Mouse (Mus musculus) hindbrain, embryonic 10.5 days (tissue): ENCODE data around the gene Wdr63. TPM values are rescaled to one million over a fixed set of nuclear protein-coding genes. Genes with fewer than 3 reads are reported as not detected.

ENCODE experiments used
- DNase-seq: peaks from one replicate; pipeline ENCODE4 v3.0.0-alpha.2; 2017; ENCODE audit warnings: low spot score
- H3K27ac ChIP-seq: fragments of 300-500 bp; sonication (generic); 2 replicates; pipeline ENCODE4 v1.5.1; 2016; ENCODE audit warnings: mild to moderate bottlenecking, moderate library complexity
- H3K27me3 ChIP-seq: fragments of 300-500 bp; sonication (generic); 2 replicates; pipeline ENCODE4 v1.6.1; 2016; ENCODE audit warnings: mild to moderate bottlenecking; ENCODE audit not compliant: poor library complexity, insufficient read depth, severe bottlenecking
- H3K36me3 ChIP-seq: fragments of 300-500 bp; sonication (generic); 2 replicates; pipeline ENCODE4 v1.6.1; 2016; ENCODE audit warnings: mild to moderate bottlenecking, moderate library complexity
- H3K4me1 ChIP-seq: fragments of 300-500 bp; sonication (generic); replicated peaks from 2 replicates; pipeline ENCODE4 v1.6.1; 2016; ENCODE audit warnings: mild to moderate bottlenecking
- H3K4me3 ChIP-seq: fragments of 300-500 bp; sonication (generic); 2 replicates; pipeline ENCODE4 v1.5.1; 2016; ENCODE audit warnings: mild to moderate bottlenecking, moderate library complexity
- H3K9me3 ChIP-seq: fragments of 300-500 bp; sonication (generic); 2 replicates; pipeline ENCODE4 v1.6.1; 2016; ENCODE audit warnings: mild to moderate bottlenecking, moderate library complexity
- WGBS: fragments of 180-500 bp; shearing (Covaris S2); methylation state at CpG from one replicate; pipeline ENCODE4 v1.1.7; 2016; 5-methylcytosine and 5-hydroxymethylcytosine counted together
- polyA plus RNA-seq: library from polyadenylated mRNA; unstranded; fragments of >200 nt; fragmentation: Nextera tagmentation; extraction: Ambion mirVana; gene quantifications from 2 replicates; pipeline ENCODE4 v1.2.1, GENCODE M21; 2016

Wdr63 gene
- polyA plus RNA-seq, 1 experiment from 2014 or later: 1.1 TPM

DNA sequence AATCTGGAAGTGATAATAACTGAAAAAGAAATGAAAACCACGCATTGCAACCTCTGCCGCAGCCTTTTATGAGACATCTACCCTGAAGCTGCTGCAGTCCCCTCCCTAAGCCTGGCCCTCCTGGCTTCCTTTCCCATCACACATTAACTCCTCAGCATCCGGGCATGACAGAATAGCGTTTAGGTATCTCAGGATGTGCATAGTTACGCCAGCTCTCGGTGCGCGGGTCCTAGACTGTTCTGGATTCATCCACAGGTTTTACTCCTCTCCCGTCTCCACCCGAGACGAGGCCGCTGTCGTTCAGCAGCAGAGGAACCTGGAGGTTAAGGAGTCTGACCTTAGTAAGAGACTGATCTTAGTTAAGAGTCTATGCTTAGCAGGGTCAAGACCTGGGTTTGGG, 116.8 kb downstream of the Wdr63 start:
- WGBS: 83% methylated on average over 13 of the region's 13 CpGs
- DNase-seq: no peak
- peaks cover 4% of the 10 kb centered on the region for H3K36me3 ChIP-seq
- no peak overlapping the region for H3K27ac ChIP-seq
- H3K9me3 ChIP-seq: no peaks in the 10 kb centered on the region
- H3K4me1 ChIP-seq: peaks cover 31% of the 10 kb centered on the region
- no peak overlapping the region for H3K4me3 ChIP-seq
- H3K27me3 ChIP-seq: peaks cover 30% of the 10 kb centered on the region

Other genes starting within 250 kb of the Wdr63 start
- 48.4 and 48.5 TPM in 2 replicates for gene Bcl10, start 185.3 kb downstream of the Wdr63 start, polyA plus RNA-seq
- gene 2410004B18Rik, start 170.1 kb downstream of the Wdr63 start, polyA plus RNA-seq: 54.7 and 56.4 TPM in 2 replicates
- gene Syde2, start 120.3 kb downstream of the Wdr63 start, polyA plus RNA-seq: 0.92 and 1.3 TPM in 2 replicates
- gene Mcoln3, start 9.3 kb upstream of the Wdr63 start, polyA plus RNA-seq: 4.9 and 8.6 TPM in 2 replicates
- 0.41 and 0.62 TPM in 2 replicates for gene Mcoln2, start 41.7 kb upstream of the Wdr63 start, polyA plus RNA-seq
- gene Lpar3, start 112.8 kb upstream of the Wdr63 start, polyA plus RNA-seq: 0.68 and 1.00 TPM in 2 replicates